Mouse (Mus musculus): ENCODE measurements around the gene Olfr328.

GRCm38 (mm10) chr11:58570405-58570804, 15.0 kb upstream of the Olfr328 start, which contains the start of gene Olfr224:
- TF ChIP-seq CTCF (conservative IDR thresholded peaks at IDR 0.05; ENCODE audit: low read length), result no peak
- no peak for TF ChIP-seq POU5F1 (IDR thresholded peaks at IDR 0.05; ENCODE audit: borderline replicate concordance, low read length)
- TF ChIP-seq NANOG (IDR thresholded peaks at IDR 0.05; ENCODE audit: borderline replicate concordance, low read length), result no peak

Data from E14TG2a.4 (cell line).